Mouse (Mus musculus) stomach, postnatal 0 days (tissue): ENCODE measurements around the gene Ddc.

Experiments
- CTCF ChIP-seq: IDR thresholded peaks from 2 replicates; pipeline ENCODE4 v1.5.1; 2016; ENCODE audit warnings: antibody characterized with exemption, low read depth, mild to moderate bottlenecking, moderate library complexity
- EP300 ChIP-seq: optimal IDR thresholded peaks from 2 replicates; pipeline ENCODE3; 2016; ENCODE audit warnings: antibody characterized with exemption

- TF ChIP-seq EP300 = no peak
- TF ChIP-seq CTCF = no peak
Measured at GRCm38 (mm10) chr11:11818797-11819196, 79.1 kb downstream of the Ddc start.
